Mouse (Mus musculus) lung, postnatal 0 days (tissue): ENCODE measurements at regions not wholly inside any gene's neighbourhood (a gene's known extent, or its start where the extent isn't known, plus 50 kb on each side); places are given as distances from the start of the nearest gene placed in this dataset.

Experiments used
- CTCF ChIP-seq: IDR thresholded peaks from 2 replicates; pipeline ENCODE4 v1.5.1; 2016; ENCODE audit warnings: antibody characterized with exemption, mild to moderate bottlenecking
- EP300 ChIP-seq: IDR thresholded peaks from 2 replicates; pipeline ENCODE4 v1.6.1; 2016; ENCODE audit warnings: antibody characterized with exemption, mild to moderate bottlenecking, control low read depth

GRCm38 (mm10) chr13:53888411-53888810, 167.1 kb downstream of the Drd1 start:
- TF ChIP-seq CTCF (no peak), EP300 (no peak)
